Mouse (Mus musculus) liver, embryonic 14.5 days (tissue): ENCODE results near the gene Prss28.

Experiments
- CTCF ChIP-seq: IDR thresholded peaks from 2 replicates; pipeline ENCODE4 v1.5.1; 2016; ENCODE audit warnings: antibody characterized with exemption, low read depth, control low read depth
- EP300 ChIP-seq: IDR thresholded peaks from 2 replicates; pipeline ENCODE4 v1.6.1; 2016; ENCODE audit warnings: antibody characterized with exemption, low read depth

GRCm38 (mm10) chr17:25274571-25275346, 33.7 kb upstream of the Prss28 start, which contains the start of gene Ube2i:
- TF ChIP-seq EP300, result no peak
- no peak for TF ChIP-seq CTCF
